Mouse (Mus musculus) R1 (cell line): ENCODE data around the gene Fubp1.

ENCODE experiments used
- DNase-seq: peaks from one replicate; pipeline ENCODE4 v3.0.0-alpha.2; 2018; ENCODE audit warnings: low read depth, low spot score

Gene Fubp1

GRCm38 (mm10) chr3:152209967-152210634 is at the start of gene Fubp1, which contains the start of gene Dnajb4:
Gene Fubp1, plus strand, starts transcription at chr3:152210422.
Gene Dnajb4, minus strand, starts transcription at chr3:152210302.
- peak; percentile 98 for DNase-seq

GRCm38 (mm10) chr3:152160607-152161006 is 49.6 kb upstream of the Fubp1 start:
- DNase-seq: no peak

GRCm38 (mm10) chr3:152163320-152163719 is 46.9 kb upstream of the Fubp1 start:
- no peak for DNase-seq

GRCm38 (mm10) chr3:152165014-152165350 is 45.2 kb upstream of the Fubp1 start:
- no peak for DNase-seq

- peak; percentile 90 for DNase-seq
Measured at GRCm38 (mm10) chr3:152165351-152166098, 44.7 kb upstream of the Fubp1 start.

- DNase-seq: peak; percentile 72
Measured at GRCm38 (mm10) chr3:152166099-152166423, 44.2 kb upstream of the Fubp1 start, which contains the start of gene Gipc2. Gene Gipc2, minus strand, starts transcription at chr3:152166230.

GRCm38 (mm10) chr3:152166699-152167451 is 43.3 kb upstream of the Fubp1 start:
- peak; percentile 25 for DNase-seq

- DNase-seq: no peak
Measured at GRCm38 (mm10) chr3:152168007-152168406, 42.2 kb upstream of the Fubp1 start.

GRCm38 (mm10) chr3:152170407-152170806 is 39.8 kb upstream of the Fubp1 start:
- DNase-seq: no peak

GRCm38 (mm10) chr3:152171236-152171635 is 39.0 kb upstream of the Fubp1 start:
- DNase-seq: no peak

- DNase-seq: no peak
Measured at GRCm38 (mm10) chr3:152171862-152172261, 38.4 kb upstream of the Fubp1 start.

- DNase-seq: no peak
Measured at GRCm38 (mm10) chr3:152172322-152172935, 37.8 kb upstream of the Fubp1 start.

- DNase-seq: no peak
Measured at GRCm38 (mm10) chr3:152178816-152179215, 31.4 kb upstream of the Fubp1 start.

GRCm38 (mm10) chr3:152179285-152179684 is 30.9 kb upstream of the Fubp1 start:
- no peak for DNase-seq

GRCm38 (mm10) chr3:152180624-152181023 is 29.6 kb upstream of the Fubp1 start:
- no peak for DNase-seq

GRCm38 (mm10) chr3:152183522-152183921 is 26.7 kb upstream of the Fubp1 start:
- DNase-seq: no peak

GRCm38 (mm10) chr3:152186106-152186505 is 24.1 kb upstream of the Fubp1 start:
- DNase-seq: no peak

GRCm38 (mm10) chr3:152189306-152189705 is 20.9 kb upstream of the Fubp1 start:
- DNase-seq: no peak

GRCm38 (mm10) chr3:152190679-152191477 is 19.3 kb upstream of the Fubp1 start:
- DNase-seq: no peak

GRCm38 (mm10) chr3:152191791-152192237 is 18.4 kb upstream of the Fubp1 start:
- no peak for DNase-seq
